Mouse (Mus musculus): Measurements from ENCODE around the gene Sprr1b. TPM values are rescaled to one million over a fixed set of nuclear protein-coding genes. Genes with fewer than 3 reads are reported as not detected.

Sprr1b gene
- polyA plus RNA-seq, 1 experiment, result 2.2 TPM

GRCm38 (mm10) chr3:92394301-92394700, 44.3 kb downstream of the Sprr1b start:
- DNase-seq, result no peak
- Histone ChIP-seq H3K4me1 (replicated peaks; ENCODE audit: control insufficient read depth, insufficient read depth, low read length) (no peaks in the 10 kb centered on the region), H3K4me3 (ENCODE audit: control insufficient read depth, insufficient read depth, low read length) (no peak overlapping the region), H3K36me3 (ENCODE audit: control insufficient read depth, insufficient read depth, low read length) (no peaks in the 10 kb centered on the region), H3K27ac (ENCODE audit: control insufficient read depth, insufficient read depth, low read length) (no peak overlapping the region), H3K27me3 (ENCODE audit: control insufficient read depth, insufficient read depth, low read length) (no peaks in the 10 kb centered on the region)
- 24% methylated on average over 1 of the region's 1 CpGs for WGBS
- no peak for TF ChIP-seq POLR2A (IDR thresholded peaks at IDR 0.05; ENCODE audit: control insufficient read depth, extremely low read depth, insufficient read depth, low read length, poor library complexity)

Other genes with a start within 250 kb of the Sprr1b start
- 1.3 and 1.5 TPM in 2 replicates for gene Sprr2a1, start 223.0 kb downstream of the Sprr1b start, polyA plus RNA-seq (2012; rRNA removed)
- 294 and 400 TPM in 2 replicates for gene Sprr2a2, start 222.9 kb downstream of the Sprr1b start, polyA plus RNA-seq (2012; rRNA removed)
- gene Sprr2a3, start 153.4 kb downstream of the Sprr1b start, polyA plus RNA-seq (2012; rRNA removed), result 7.0 and 8.8 TPM in 2 replicates
- gene Sprr2b, start 122.2 kb downstream of the Sprr1b start, polyA plus RNA-seq (2012; rRNA removed), result 0.42 and 0.51 TPM in 2 replicates
- gene Sprr2d, start 99.6 kb downstream of the Sprr1b start, polyA plus RNA-seq (2012; rRNA removed), result 0.73 and 2.9 TPM in 2 replicates
- gene Sprr2e, start 86.6 kb downstream of the Sprr1b start, polyA plus RNA-seq (2012; rRNA removed), result 0.32 and 1.4 TPM in 2 replicates
- gene Sprr2f, start 73.6 kb downstream of the Sprr1b start, polyA plus RNA-seq (2012; rRNA removed), result 0.52 and 0.93 TPM in 2 replicates
- 0.15 TPM in 1 of 2 replicates, not detected in the other for gene Sprr2h, start 53.1 kb downstream of the Sprr1b start, polyA plus RNA-seq (2012; rRNA removed)
- 1.8 TPM in 2 replicates for gene Sprr2i, start 30.8 kb downstream of the Sprr1b start, polyA plus RNA-seq (2012; rRNA removed)
- gene Sprr2j-ps, start 20.7 kb downstream of the Sprr1b start, polyA plus RNA-seq (2012; rRNA removed), result 0.22 and 0.34 TPM in 2 replicates
- gene Gm9774, start 9.4 kb downstream of the Sprr1b start, polyA plus RNA-seq (2012; rRNA removed), result 9.9 and 12.4 TPM in 2 replicates
- gene Sprr2k, start 6.2 kb downstream of the Sprr1b start, polyA plus RNA-seq (2012; rRNA removed), result not detected in 2 replicates
- 0.14 and 0.51 TPM in 2 replicates for gene Sprr3, start 19.9 kb upstream of the Sprr1b start, polyA plus RNA-seq (2012; rRNA removed)
- gene Sprr1a, start 47.1 kb upstream of the Sprr1b start, polyA plus RNA-seq (2012; rRNA removed), result 30.1 and 34.5 TPM in 2 replicates
- not detected in 2 replicates for gene Sprr4, start 61.7 kb upstream of the Sprr1b start, polyA plus RNA-seq (2012; rRNA removed)
- gene 2310046K23Rik, start 95.7 kb upstream of the Sprr1b start, polyA plus RNA-seq (2012; rRNA removed), result 0.82 and 1.9 TPM in 2 replicates
- 0.26 and 0.28 TPM in 2 replicates for gene Ivl, start 134.9 kb upstream of the Sprr1b start, polyA plus RNA-seq (2012; rRNA removed)
- gene Smcp, start 150.2 kb upstream of the Sprr1b start, polyA plus RNA-seq (2012; rRNA removed), result 0.45 and 1.3 TPM in 2 replicates
- 0.22 TPM in 1 of 2 replicates, not detected in the other for gene 2210017I01Rik, start 168.7 kb upstream of the Sprr1b start, polyA plus RNA-seq (2012; rRNA removed)
- not detected in 2 replicates for gene Lce6a, start 182.9 kb upstream of the Sprr1b start, polyA plus RNA-seq (2012; rRNA removed)
- gene Lce1a1, start 209.5 kb upstream of the Sprr1b start, polyA plus RNA-seq (2012; rRNA removed), result 0.42 and 0.85 TPM in 2 replicates
- 0.54 and 1.1 TPM in 2 replicates for gene Lce1b, start 218.1 kb upstream of the Sprr1b start, polyA plus RNA-seq (2012; rRNA removed)
- gene Lce1a2, start 231.5 kb upstream of the Sprr1b start, polyA plus RNA-seq (2012; rRNA removed), result 0.47 and 1.00 TPM in 2 replicates
- gene Lce1c, start 240.5 kb upstream of the Sprr1b start, polyA plus RNA-seq (2012; rRNA removed), result 0.20 TPM in 2 replicates
- 0.37 and 0.96 TPM in 2 replicates for gene Lce1d, start 248.4 kb upstream of the Sprr1b start, polyA plus RNA-seq (2012; rRNA removed)

Data from thymus, adult 2 months (tissue).